Mouse (Mus musculus) Patski (cell line): ENCODE measurements around the gene Stk19. TPM values are rescaled to one million over a fixed set of nuclear protein-coding genes. Genes with fewer than 3 reads are reported as not detected.

ENCODE experiments used
- ATAC-seq: fragments of 100-300 bp; one replicate; pipeline ENCODE4 v1.8.0; 2021
- CTCF ChIA-PET: fragments of 350-600 bp; sonication (Branson Sonifier 250); formaldehyde crosslinking; loops from one replicate; lab custom pipeline; 2022; ENCODE audit warnings: inconsistent platforms; lab: Charles Lee
- POLR2A ChIA-PET: fragments of 350-600 bp; sonication (Branson Sonifier 250); formaldehyde crosslinking; loops from one replicate; lab custom pipeline; 2022; ENCODE audit warnings: antibody characterized with exemption, inconsistent platforms; lab: Charles Lee
- DNase-seq: peaks from one replicate; pipeline ENCODE4 v3.0.0-alpha.2; 2011; ENCODE audit warnings: low read depth, low spot score
- H3K27me3 ChIP-seq: fragments of 371-371 bp; one replicate; pipeline ENCODE4 v1.5.1; 2021
- CTCF ChIP-seq: fragments of 100-300 bp; IDR thresholded peaks from one replicate; pipeline ENCODE4 v1.5.1; 2021
- in situ Hi-C: fragments of 300-500 bp; cut with MboI; formaldehyde crosslinking; loops from 3 replicates; pipeline ENCODE4 v1.11.1; 2018; ENCODE audit warnings: low pct_unique_long_range_greater_than_20kb, mixed read lengths
- polyA plus RNA-seq: library from polyadenylated mRNA; unstranded; gene quantifications from one replicate; pipeline ENCODE4 v1.2.3, GENCODE M21; 2021

Stk19 gene
- polyA plus RNA-seq, 1 experiment from 2014 or later = 50.8 TPM

DNA sequence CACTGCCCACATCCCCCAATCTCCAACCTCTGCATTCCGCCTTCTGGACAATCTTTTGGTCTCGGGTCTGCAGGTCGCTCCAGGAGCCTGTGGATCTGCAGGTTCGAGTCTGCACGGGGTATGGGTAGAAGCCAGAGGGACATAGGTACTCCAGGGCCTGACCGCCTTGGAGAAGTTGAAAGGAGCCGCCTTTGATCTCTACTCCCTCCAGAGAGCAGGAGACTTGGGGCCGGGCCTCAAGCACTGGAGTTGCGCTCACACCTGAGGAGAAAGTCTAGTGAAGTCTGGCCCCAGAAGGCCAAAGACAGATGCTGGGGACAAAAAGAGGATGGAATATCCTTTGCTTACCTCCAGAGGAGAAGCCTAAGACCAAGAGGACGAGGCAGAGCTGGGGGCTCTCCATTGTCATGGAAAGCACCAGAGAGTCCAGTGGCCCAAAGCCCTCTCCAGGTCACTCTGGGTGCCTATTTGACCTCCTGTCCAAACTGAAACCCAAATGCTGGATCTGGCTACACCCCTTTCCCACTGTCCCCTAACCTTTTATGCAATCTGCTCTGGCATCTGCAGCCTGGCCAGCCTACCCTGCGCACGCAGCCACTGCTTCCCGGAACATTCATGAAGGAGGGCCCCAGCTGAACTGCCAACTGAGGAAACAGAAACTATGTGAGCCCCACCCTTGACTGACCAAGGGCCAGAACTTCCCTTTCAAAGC lies 25.1 kb upstream of the Stk19 start:
- no peak for ATAC-seq
- ChIA-PET POLR2A (no interaction called here), CTCF (no interaction called here)
- no peaks in the 10 kb centered on the region for H3K27me3 ChIP-seq
- in situ Hi-C loops = loop anchor here (5.0 kb wide), 1 partner anchor 80 kb away; no protein-coding TSS in a partner anchor
- DNase-seq = no peak
- no peak for TF ChIP-seq CTCF

DNA sequence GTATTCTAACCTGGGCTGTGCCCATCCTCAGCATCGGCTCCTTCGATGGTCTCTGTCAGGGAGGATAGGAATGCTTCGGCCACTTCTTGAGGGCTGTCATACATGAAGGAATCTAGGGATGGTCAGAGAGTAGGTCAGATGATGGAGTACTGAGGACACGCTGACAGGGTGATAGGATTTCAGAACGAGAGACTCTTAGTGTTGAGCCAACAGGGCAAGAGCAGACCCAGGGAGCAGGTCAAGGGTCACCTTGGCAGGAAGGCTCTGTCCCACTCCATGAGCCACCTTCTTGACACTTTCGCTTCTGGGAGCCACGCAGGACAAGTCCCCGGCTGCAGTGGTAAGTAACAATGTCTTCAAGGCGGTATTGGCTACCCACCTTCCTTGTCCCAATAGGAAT lies 23.8 kb upstream of the Stk19 start:
- DNase-seq (no peak), ATAC-seq (no peak)
- TF ChIP-seq CTCF = no peak
- POLR2A ChIA-PET = interaction anchor here (0.6 kb wide), 1 partner anchor 19 kb away, joined by 3 read pairs; the partner anchor contains the start of gene Zbtb12
- in situ Hi-C loops = loop anchor here (5.0 kb wide), 1 partner anchor 82 kb away; no protein-coding TSS in a partner anchor
- H3K27me3 ChIP-seq = no peaks in the 10 kb centered on the region
- CTCF ChIA-PET = no interaction called here

DNA sequence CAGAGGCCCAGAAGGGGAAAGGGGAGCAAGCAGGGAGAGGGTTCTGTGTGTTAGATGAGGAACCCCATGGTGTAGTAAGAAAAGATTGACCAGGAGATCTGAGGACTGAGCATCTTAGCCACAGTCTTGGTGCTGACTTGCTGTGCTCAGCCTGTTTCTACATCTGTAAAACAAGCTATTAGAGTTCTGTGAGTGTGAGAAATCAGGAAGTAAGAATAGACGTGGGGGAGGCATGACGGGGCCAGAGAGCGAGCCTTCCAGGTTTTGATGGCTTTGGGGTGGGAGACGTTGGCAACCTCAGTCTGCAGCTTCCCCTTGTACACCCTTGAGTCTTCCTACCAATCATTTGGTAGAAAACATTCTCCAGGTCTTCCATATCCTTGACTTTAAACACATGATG lies 21.9 kb upstream of the Stk19 start:
- no peaks in the 10 kb centered on the region for H3K27me3 ChIP-seq
- ATAC-seq = no peak
- POLR2A ChIA-PET = no interaction called here
- in situ Hi-C loops = loop anchor here (5.0 kb wide), 1 partner anchor 34 kb away; no protein-coding TSS in a partner anchor
- TF ChIP-seq CTCF = no peak
- CTCF ChIA-PET = no interaction called here
- DNase-seq = no peak

DNA sequence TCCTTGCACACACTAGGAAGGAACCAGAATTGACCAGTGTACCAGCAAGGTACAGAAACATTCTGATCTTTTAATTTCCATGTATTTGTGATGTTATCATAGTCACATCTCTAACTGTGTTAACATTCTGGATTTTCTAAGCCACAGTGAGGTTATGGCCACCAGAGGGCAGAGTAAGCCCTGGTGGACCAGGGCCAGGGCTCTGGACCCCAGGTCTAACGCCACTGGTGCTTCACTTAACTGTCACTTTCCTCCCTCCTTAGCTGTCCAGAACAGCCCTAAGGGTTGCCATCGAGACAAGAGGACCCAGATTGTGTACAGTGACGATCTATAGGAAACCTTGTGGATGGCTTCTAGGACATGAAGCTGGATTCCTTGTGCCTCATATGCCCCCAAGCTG lies 19.1 kb upstream of the Stk19 start:
- ATAC-seq = no peak
- no peak for TF ChIP-seq CTCF
- H3K27me3 ChIP-seq = no peaks in the 10 kb centered on the region
- in situ Hi-C loops = loop anchor here (5.0 kb wide), 1 partner anchor 36 kb away; no protein-coding TSS in a partner anchor
- POLR2A ChIA-PET = interaction anchor here (0.6 to 0.8 kb wide), 3 partner anchors 43 to 821 kb away, joined by 3 to 4 read pairs (median 3); no protein-coding TSS in a partner anchor
- DNase-seq = no peak
- CTCF ChIA-PET = interaction anchor here (0.8 to 2.9 kb wide), 15 partner anchors 8 to 95 kb away, joined by 3 to 15 read pairs (median 5); partner anchors contain the start of gene Zbtb12

DNA sequence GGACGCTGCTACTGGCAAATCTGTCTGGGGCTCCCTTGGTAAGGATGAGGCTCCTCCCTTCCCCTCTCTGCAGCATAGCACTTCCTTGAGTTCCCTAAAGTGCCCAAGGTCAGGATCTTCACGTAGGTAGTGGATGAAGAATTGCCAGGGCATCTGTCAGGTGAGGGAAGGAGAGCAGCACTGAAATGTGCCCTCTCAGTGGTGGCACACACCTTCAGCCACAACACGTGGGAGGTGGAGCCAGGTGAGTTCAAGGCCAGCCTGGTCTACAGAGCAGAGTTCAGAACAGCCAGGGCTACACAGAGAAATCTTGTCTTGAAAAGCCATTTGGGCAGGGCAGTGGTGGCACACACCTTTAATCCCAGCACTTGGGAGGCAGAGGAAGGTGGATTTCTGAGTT lies 18.0 kb upstream of the Stk19 start:
- no peak for TF ChIP-seq CTCF
- in situ Hi-C loops = loop anchor here (5.0 kb wide), 1 partner anchor 38 kb away; no protein-coding TSS in a partner anchor
- DNase-seq (no peak), ATAC-seq (no peak)
- CTCF ChIA-PET = interaction anchor here (0.9 to 2.9 kb wide), 4 partner anchors 9 to 126 kb away, joined by 3 to 15 read pairs (median 5); partner anchors contain the start of gene Zbtb12
- POLR2A ChIA-PET = no interaction called here
- no peaks in the 10 kb centered on the region for H3K27me3 ChIP-seq

DNA sequence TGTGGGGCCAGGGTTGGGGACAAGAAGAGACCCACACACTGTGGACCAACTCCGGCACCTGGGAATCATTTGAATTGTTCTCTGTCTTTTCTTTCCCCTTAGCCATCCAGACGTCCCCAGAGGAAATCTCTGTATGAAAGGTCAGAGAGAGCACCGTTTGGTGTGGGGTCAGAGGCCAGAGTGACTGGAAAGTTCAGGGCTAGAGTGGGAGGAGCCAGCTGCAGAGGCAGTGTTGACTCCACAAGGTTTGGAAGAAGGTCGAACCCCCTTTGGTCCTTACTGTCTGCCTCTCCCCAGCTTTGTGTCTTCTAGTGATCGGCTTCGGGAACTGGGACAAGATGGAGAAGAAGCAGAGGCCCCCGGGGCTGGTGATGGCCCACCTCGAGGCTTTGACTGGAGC lies 16.8 kb upstream of the Stk19 start:
- in situ Hi-C loops = no loop called here
- CTCF ChIA-PET = interaction anchor here (0.8 kb wide), 1 partner anchor 30 kb away, joined by 3 read pairs; no protein-coding TSS in a partner anchor
- no peak for DNase-seq
- TF ChIP-seq CTCF = no peak
- ATAC-seq = no peak
- POLR2A ChIA-PET = no interaction called here
- no peaks in the 10 kb centered on the region for H3K27me3 ChIP-seq

DNA sequence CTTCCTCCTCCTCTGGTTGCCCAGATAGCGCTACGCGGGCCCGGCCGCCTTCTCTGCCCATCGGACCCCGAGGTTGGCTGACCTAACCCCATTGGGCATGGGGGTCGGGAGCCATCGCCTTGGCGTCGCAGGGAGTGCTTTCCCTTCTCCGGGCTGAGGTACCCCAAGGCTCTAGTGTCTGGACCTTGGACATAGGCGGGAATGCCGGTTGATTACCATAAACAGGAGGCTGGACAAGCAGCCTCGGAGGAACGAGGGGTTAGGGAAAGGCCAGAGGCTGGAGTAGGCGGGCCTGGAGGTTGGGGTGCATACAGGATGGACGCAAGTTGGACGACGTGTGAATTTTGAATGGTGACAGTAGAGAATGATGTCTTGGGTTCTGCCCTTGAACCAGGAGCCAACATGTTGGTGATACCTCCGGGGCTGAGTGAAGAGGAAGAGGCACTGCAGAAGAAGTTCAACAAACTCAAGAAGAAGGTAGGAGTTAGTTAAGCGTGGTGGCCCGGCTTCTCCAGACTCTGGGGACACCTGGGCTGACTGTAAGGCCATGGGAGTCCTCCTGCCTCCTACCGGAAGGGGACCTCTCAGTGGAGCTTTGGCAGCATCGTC lies 13.9 kb upstream of the Stk19 start:
- ChIA-PET POLR2A (interaction anchor here (0.8 kb wide), 1 partner anchor 339 kb away, joined by 3 read pairs; no protein-coding TSS in a partner anchor), CTCF (no interaction called here)
- ATAC-seq (peak; percentile 25), DNase-seq (no peak)
- no peak for TF ChIP-seq CTCF
- in situ Hi-C loops = no loop called here
- H3K27me3 ChIP-seq = no peaks in the 10 kb centered on the region

DNA sequence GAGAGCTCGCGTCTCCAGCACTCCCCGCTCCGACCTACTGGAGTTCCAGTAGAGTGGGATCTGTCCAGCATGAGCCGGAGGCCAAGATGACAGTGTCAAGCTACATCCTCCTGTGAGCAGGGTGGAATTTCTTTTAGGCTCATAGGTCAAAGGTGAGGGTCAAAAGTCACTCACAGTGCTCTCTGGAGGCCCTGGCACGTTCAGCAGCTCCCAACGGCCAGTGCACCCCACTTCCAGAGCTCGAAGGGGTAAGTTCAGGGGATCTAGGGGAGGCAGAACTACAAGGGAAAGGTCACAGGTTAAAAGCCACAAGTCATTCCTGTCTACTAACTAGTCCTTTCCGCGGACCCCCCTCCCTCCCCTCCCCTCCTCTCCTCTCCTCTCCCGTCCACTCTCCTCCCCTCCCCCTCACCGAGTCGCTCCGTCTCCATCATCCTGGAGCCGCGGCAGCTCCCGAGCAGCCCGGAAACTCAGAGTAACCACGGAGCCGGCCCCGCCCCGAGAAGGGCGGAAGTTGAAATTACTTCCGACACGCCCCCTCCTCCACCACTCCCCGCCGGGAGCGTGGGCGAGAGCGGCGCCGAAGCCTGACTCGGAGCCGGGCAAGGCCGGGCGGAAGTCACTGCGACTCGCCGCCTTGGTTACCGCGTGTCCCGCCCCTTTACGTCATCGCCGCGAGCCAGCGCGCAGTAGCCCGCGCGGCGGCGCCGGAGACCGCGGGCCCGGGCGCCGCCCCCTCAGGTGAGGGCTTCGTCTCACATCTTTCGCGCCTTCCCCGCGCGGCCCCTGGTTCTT lies 13.2 kb upstream of the Stk19 start, which contains the start of the genes Skiv2l and Nelfe:
Gene Skiv2l (minus strand): TSS at position 489 of the 795 bp plus-strand sequence.
Gene Nelfe (plus strand): TSS at position 670 of the 795 bp plus-strand sequence.
- POLR2A ChIA-PET = interaction anchor here (1.1 kb wide), 1 partner anchor 50 kb away, joined by 3 read pairs; no protein-coding TSS in a partner anchor
- in situ Hi-C loops = loop anchor here (10.0 kb wide), 1 partner anchor 395 kb away; the partner anchor contains the start of gene Ddx39b
- DNase-seq (peak; percentile 71), ATAC-seq (peak; percentile 85)
- no peaks in the 10 kb centered on the region for H3K27me3 ChIP-seq
- CTCF ChIA-PET = no interaction called here
- TF ChIP-seq CTCF = no peak

DNA sequence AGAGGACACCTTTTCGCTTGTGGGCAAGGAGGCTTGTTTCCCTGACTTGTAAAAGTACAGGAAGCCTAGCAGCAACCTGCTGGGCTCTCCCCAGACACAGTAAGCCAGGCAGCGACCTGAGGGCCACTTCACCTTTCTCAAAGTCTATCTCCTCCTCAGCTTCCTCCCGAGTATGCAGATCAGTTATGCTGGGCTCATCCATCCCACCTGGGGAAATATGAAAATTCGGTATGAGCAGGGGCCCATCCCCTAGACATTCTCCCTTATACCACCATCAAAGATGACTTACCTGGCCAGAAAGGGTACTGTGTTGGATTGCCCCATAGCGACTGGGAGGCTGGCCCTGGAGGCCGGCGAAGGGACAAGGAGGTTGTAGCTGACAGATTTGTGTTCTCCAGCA lies 10.9 kb upstream of the Stk19 start:
- DNase-seq (no peak), ATAC-seq (no peak)
- no peak for TF ChIP-seq CTCF
- ChIA-PET CTCF (no interaction called here), POLR2A (no interaction called here)
- H3K27me3 ChIP-seq = no peaks in the 10 kb centered on the region
- in situ Hi-C loops = loop anchor here (10.0 kb wide), 1 partner anchor 397 kb away; the partner anchor contains the start of gene Ddx39b

DNA sequence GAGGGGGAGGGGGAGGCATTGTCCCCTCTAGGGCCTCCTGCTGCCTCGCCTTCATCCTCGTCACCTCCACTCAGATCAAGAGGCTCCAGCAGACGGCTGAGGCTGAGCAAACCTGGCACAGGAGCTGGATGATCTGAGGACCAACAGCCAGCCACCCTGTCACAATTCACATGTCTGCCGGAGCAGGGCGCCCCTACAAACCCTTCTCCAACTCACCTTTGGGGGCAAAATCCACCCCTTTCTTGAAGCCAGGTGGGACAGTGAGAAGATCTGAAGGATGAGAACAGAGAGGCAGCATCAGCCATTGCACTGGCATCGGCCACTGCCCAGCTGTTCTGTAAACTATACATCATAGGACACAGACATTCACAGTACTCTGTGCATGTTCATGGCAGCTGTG lies 10.4 kb upstream of the Stk19 start:
- H3K27me3 ChIP-seq = no peaks in the 10 kb centered on the region
- DNase-seq (no peak), ATAC-seq (no peak)
- POLR2A ChIA-PET = no interaction called here
- no peak for TF ChIP-seq CTCF
- in situ Hi-C loops = loop anchor here (10.0 kb wide), 1 partner anchor 398 kb away; the partner anchor contains the start of gene Ddx39b
- CTCF ChIA-PET = no interaction called here
